Mouse (Mus musculus) megakaryocyte, embryonic 14.5 days (primary cell): ENCODE results near the gene Fam47e. TPM values are rescaled to one million over a fixed set of nuclear protein-coding genes. Genes with fewer than 3 reads are reported as not detected.
"Not testable (repeated sequence)": the region's sequence is repeated elsewhere in the genome, so short reads cannot be mapped to it uniquely, and the experiment has no call there.

ENCODE experiments used
- H3K27me3 ChIP-seq: replicated peaks from 2 replicates; pipeline ENCODE3; 2012; ENCODE audit warnings: inconsistent platforms
- H3K36me3 ChIP-seq: replicated peaks from 2 replicates; pipeline ENCODE3; 2012; ENCODE audit warnings: low read length, inconsistent platforms, mixed read lengths
- H3K4me1 ChIP-seq: 2 replicates; pipeline ENCODE4 v1.6.1; 2012; ENCODE audit warnings: inconsistent platforms
- H3K4me3 ChIP-seq: replicated peaks from 2 replicates; pipeline ENCODE3; 2012; ENCODE audit warnings: moderate library complexity, mild to moderate bottlenecking, inconsistent platforms
- H3K9me3 ChIP-seq: 2 replicates; pipeline ENCODE4 v1.6.1; 2012; ENCODE audit warnings: inconsistent platforms
- FLI1 ChIP-seq: IDR thresholded peaks from 2 replicates; pipeline ENCODE4 v1.6.1; 2012; ENCODE audit warnings: low read length, inconsistent platforms, mixed read lengths
- GATA1 ChIP-seq: IDR thresholded peaks from 3 replicates; pipeline ENCODE4 v1.6.1; 2012; ENCODE audit warnings: mixed read lengths, low read length, inconsistent platforms, borderline replicate concordance
- polyA plus RNA-seq: library from polyadenylated mRNA; stranded (reverse); fragments of >175 nt; gene quantifications from 2 replicates; pipeline ENCODE4 v1.2.3, GENCODE M21; 2012; ENCODE audit warnings: low replicate concordance; ENCODE audit not compliant: insufficient read depth

Fam47e gene
- polyA plus RNA-seq, result not detected in 2 replicates

DNA sequence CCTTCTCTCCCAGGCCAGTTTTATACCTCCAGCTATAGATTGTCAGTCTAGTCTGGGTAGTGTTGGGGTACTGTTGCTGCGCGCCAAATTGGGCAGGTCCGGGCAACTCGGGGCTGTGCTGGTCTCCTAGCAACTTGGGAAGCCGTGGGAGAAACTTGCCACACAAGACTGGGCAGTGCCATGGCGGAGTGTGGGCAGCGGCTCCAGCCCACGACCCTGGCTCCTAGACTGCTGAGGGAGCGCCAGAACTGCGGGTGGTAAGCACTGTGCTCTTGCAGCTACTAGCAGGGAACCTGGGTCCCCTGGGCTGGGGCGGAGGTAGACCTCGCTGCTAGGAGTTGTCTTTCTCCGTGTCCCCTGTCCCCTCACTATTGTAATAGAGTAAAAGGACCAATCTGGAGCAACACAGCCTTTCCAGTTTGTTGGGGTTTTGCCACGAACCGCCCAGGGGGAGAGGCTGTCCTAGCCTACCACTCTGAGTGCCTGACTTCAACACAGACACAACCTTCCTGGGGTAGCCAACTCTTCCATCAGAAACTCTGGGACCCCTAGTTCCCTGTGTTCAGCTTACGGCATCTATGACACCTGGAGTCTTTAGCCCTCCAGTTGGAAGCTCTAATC, at the start of gene Fam47e:
Fam47e (plus strand) TSS at position 179 of the 621 bp plus-strand sequence.
- TF ChIP-seq FLI1, result no peak
- TF ChIP-seq GATA1, result no peak

DNA sequence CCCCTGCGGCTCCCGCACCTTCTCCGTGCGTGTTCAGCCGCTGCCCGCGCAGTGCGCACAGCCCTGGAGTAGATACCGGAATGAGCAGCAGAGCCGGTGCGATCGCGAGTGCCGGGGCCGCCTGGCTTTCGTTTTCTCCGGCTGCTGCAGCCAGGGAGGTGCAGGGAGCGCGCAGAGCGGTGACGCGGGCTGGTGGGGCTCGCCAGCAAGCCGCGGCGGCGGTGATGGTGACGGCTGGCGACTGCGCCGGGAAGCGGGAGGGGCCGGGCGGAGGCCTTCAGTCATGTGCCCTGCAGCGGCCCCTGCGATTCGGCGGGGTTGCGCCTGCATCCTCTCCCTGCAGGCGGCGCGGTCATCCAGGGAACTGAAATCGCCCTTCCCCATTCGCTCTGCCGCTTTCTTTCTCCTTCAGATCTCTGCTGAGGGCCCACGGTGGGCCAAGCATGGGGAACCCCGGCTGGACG, 49.4 kb upstream of the Fam47e start:
- Histone ChIP-seq H3K36me3 (peaks cover 6% of the 10 kb centered on the region), H3K27me3 (no peaks in the 10 kb centered on the region), H3K4me3 (peak overlapping the region; percentile 100), H3K4me1 (peaks cover 46% of the 10 kb centered on the region), H3K9me3 (peaks cover 5% of the 10 kb centered on the region)
- TF ChIP-seq FLI1 (no peak), GATA1 (no peak)

More for the DNA sequence above, at the start of gene Fam47e:
- Histone ChIP-seq H3K36me3 (no peaks in the 10 kb centered on the region), H3K27me3 (peaks cover 1% of the 10 kb centered on the region), H3K4me3 (no peak within 1 kb of the TSS), H3K4me1 (peaks cover 3% of the 10 kb centered on the region; the same call in 1 of the 2 replicates), H3K9me3 (peaks cover 12% of the 10 kb centered on the region)

DNA sequence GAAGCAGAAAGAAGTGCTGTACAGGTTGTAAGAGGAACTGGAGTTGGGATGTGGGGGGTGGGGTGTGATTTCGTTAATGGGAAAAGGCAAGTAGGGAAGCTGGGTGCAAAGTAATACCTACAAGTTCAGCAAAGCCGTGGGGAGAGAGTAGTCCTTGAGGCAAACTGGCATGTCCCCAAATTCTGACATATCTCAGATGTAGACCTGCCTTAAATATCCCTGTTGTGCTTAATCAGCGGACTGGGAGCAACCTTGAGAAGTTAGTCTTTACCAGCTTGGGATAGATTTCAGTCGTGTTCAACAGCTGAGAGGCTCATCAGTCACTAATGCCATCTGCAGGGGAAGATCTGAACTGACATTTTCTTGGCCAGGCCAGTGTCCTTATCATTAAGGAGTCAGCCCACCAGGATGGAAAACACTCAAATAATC, 48.6 kb upstream of the Fam47e start:
- Histone ChIP-seq H3K27me3 (no peaks in the 10 kb centered on the region), H3K4me1 (peaks cover 43% of the 10 kb centered on the region), H3K36me3 (peaks cover 4% of the 10 kb centered on the region), H3K9me3 (peaks cover 8% of the 10 kb centered on the region), H3K4me3 (peak overlapping the region; percentile 100)
- no peak for TF ChIP-seq FLI1
- TF ChIP-seq GATA1, result no peak

- H3K9me3 ChIP-seq, result peaks cover 8% of the 10 kb centered on the region
- TF ChIP-seq FLI1 (no peak), GATA1 (no peak)
- H3K4me1 ChIP-seq, result peaks cover 47% of the 10 kb centered on the region
- H3K27me3 ChIP-seq, result no peaks in the 10 kb centered on the region
- peak within 1 kb of the TSS; percentile 100 for H3K4me3 ChIP-seq
- H3K36me3 ChIP-seq, result peaks cover 3% of the 10 kb centered on the region
Observed at GRCm38 (mm10) chr5:92506733-92507132, 48.1 kb upstream of the Fam47e start, which contains the start of gene Scarb2. Scarb2 (minus strand) TSS chr5:92506833.

DNA sequence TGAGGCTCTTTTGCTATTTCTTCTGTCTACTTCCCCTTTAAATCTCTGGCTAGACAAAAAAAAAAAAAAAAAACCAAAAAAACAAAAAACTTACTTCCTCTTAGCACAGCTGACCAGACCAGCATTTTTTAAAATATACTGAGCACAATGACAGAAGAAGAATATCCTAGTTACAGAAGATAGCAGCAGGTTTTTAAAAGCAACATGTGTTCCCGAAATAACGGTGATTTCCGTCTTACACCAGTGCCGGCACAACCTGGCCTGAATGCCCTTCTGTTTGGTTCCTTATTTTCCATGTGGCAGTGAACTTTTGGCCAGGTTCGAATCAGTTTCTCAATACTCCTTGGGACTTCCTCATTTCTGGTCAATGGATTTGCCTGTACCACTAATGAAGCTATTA, 46.0 kb upstream of the Fam47e start:
- peaks cover 8% of the 10 kb centered on the region for H3K9me3 ChIP-seq
- H3K4me3 ChIP-seq, result peak overlapping the region; percentile 31
- peaks cover 39% of the 10 kb centered on the region for H3K4me1 ChIP-seq
- H3K36me3 ChIP-seq, result no peaks in the 10 kb centered on the region
- H3K27me3 ChIP-seq, result no peaks in the 10 kb centered on the region
- TF ChIP-seq FLI1 (no peak), GATA1 (no peak)

DNA sequence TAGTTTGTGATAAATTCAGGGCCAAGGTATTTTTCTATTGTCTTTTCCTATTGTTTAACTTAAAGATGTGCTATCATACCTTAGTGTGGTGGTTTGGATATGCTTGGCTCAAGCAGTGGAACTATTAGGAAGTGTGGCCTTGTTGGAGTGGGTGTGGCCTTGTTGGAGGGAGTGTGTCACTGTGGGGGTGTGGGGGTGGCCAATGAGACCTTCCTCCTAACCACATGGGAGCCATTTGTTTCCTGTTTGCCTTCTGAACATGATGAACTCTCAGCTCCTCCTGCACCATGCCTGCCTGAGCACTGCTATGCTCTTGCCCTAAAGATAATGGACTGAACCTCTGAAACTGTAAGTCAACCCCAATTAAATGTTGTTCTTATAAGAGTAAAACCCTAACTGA, 43.6 kb upstream of the Fam47e start:
- TF ChIP-seq FLI1 (no peak), GATA1 (no peak)
- Histone ChIP-seq H3K9me3 (peaks cover 8% of the 10 kb centered on the region), H3K27me3 (no peaks in the 10 kb centered on the region), H3K4me1 (peaks cover 23% of the 10 kb centered on the region), H3K36me3 (no peaks in the 10 kb centered on the region), H3K4me3 (peak overlapping the region; percentile 23)

DNA sequence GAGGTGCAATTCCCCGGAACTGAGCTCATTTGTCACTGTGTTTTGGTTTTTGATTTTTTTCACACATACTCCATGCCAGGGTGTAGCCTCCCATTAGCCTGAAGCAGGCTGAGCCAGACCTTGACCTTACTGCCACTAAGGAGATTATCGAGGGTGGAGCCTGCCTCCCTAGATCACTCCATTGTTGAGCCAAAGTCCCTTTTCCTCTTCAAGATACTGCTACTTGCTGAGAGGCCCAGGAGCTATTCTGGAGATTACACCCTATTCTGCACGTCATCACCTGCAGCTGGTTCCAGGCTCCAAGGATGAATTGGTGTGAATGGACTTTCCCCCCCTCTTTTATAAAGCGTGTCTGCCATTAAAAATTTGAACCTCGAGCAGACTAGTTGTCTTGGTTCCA, 42.8 kb upstream of the Fam47e start:
- Histone ChIP-seq H3K4me1 (peaks cover 19% of the 10 kb centered on the region), H3K4me3 (no peak overlapping the region), H3K9me3 (peaks cover 8% of the 10 kb centered on the region), H3K27me3 (no peaks in the 10 kb centered on the region), H3K36me3 (no peaks in the 10 kb centered on the region)
- TF ChIP-seq GATA1 (no peak), FLI1 (no peak)

- not testable (repeated sequence) for H3K4me1 ChIP-seq, H3K9me3 ChIP-seq, H3K4me3 ChIP-seq, H3K27me3 ChIP-seq, H3K36me3 ChIP-seq
Observed at GRCm38 (mm10) chr5:92521131-92521530, 33.7 kb upstream of the Fam47e start.

- Histone ChIP-seq H3K27me3 (no peaks in the 10 kb centered on the region), H3K36me3 (no peaks in the 10 kb centered on the region), H3K4me3 (no peak overlapping the region), H3K4me1 (no peaks in the 10 kb centered on the region), H3K9me3 (no peaks in the 10 kb centered on the region)
- TF ChIP-seq FLI1 (no peak), GATA1 (no peak)
Observed at GRCm38 (mm10) chr5:92524821-92525258, 30.0 kb upstream of the Fam47e start.

DNA sequence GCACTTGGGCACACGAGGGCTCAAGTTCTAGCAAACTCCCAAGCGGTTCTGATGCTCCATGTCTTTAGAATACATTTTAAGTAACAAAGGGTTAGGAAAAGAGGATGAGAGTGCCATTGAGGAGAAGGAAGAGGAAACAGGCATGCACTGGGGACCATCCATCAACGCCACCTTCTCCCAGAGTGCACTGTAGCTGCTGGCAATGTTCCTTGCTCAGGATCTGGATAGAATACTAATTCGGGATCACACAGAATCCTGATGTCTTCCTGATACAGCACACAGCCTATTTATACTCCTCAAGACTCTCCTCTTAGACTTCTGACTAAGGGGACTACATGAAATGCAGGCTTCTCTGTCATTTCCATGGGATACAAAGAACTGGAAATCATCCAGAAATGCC, 15.2 kb upstream of the Fam47e start:
- Histone ChIP-seq H3K27me3 (peaks cover 2% of the 10 kb centered on the region), H3K36me3 (no peaks in the 10 kb centered on the region), H3K4me3 (no peak overlapping the region), H3K4me1 (no peaks in the 10 kb centered on the region), H3K9me3 (peaks cover 13% of the 10 kb centered on the region)
- TF ChIP-seq GATA1 (no peak), FLI1 (no peak)
